In the genomic region with DNA sequence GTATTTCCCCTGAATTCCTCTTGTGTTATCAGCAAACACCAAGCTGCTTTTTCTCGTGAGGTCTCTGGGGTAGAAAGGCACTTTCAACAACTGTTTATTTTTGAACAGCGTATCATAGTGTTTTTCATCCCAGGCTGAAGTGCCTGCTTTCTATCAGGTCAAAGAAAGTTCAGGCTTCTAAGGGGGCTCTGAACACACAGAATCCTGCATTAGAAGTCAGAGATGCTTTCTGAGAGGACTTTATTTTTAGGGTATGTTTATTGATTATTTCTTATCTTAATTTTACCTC, we compare ENCODE assay signal across 15 mouse cellular contexts. TPM values are rescaled to one million over a fixed set of nuclear protein-coding genes. Genes with fewer than 3 reads are reported as not detected.
A peak's percentile ranks its signal among the peaks of the same experiment; 100 is the strongest.
DNase-seq lines count a peak whose midpoint lies in the region; ATAC-seq and TF ChIP-seq lines count a peak whose summit lies in the region.
"Had no signal": no experiment of that assay in that cellular context is flagged by ENCODE, and none has a peak within 500 bp of the region (broad histone marks: within the 10 kb centered on the region; RNA-seq: fewer than 3 reads in every experiment).

No protein-coding gene starts in this region.

- 8% methylated on average over 2 of the region's 2 CpGs for WGBS in heart, embryonic 14.5 days
- 37% methylated on average over 2 of the region's 2 CpGs for WGBS in kidney, postnatal 0 days
- 24% methylated on average over 2 of the region's 2 CpGs for WGBS in embryonic facial prominence, embryonic 13.5 days

- no peak overlapping the region for H3K9ac ChIP-seq in heart, embryonic 14.5 days (ENCODE audit: low read length)
- H3K9ac ChIP-seq in kidney, postnatal 0 days (ENCODE audit: low read depth, low read length), result no peak overlapping the region
- no peak overlapping the region for H3K9ac ChIP-seq in embryonic facial prominence, embryonic 13.5 days
- H3K9ac ChIP-seq: hindbrain, embryonic 13.5 days; limb, embryonic 12.5 days had no signal

- TF ChIP-seq CTCF in kidney, postnatal 0 days (IDR thresholded peaks at IDR 0.05; ENCODE audit: low read depth), result no peak

- no peak for DNase-seq in heart, adult 18-20 months
- DNase-seq in kidney, postnatal 0 days (ENCODE audit: low spot score), result no peak
- DNase-seq in kidney, adult 9 months, result no peak
- peak; percentile 34 for DNase-seq in Muller cell, postnatal 12 days (ENCODE audit: inconsistent ontology term)
- no peak for DNase-seq in left cerebral cortex, adult 9 months (ENCODE audit: low spot score in 2 of 2)
- DNase-seq: adrenal gland, adult 2 months; cerebellum, adult 9-11 months; lung, adult 2 months had no signal

- peaks cover 7 to 17% of the 10 kb centered on the region in 2 experiments for H3K4me1 ChIP-seq in heart, embryonic 14.5 days (ENCODE audit: control insufficient read depth in 2 of 2, insufficient read depth in 2 of 2, low read length in 2 of 2)
- no peaks in the 10 kb centered on the region for H3K4me1 ChIP-seq in kidney, postnatal 0 days (replicated peaks; ENCODE audit: insufficient read depth, low read length)
- H3K4me1 ChIP-seq in embryonic facial prominence, embryonic 13.5 days, result peaks cover 8% of the 10 kb centered on the region
- H3K4me1 ChIP-seq: limb, embryonic 12.5 days had no signal

- H3K4me3 ChIP-seq in heart, embryonic 14.5 days (ENCODE audit: control insufficient read depth in 1 of 2, insufficient read depth in 1 of 2, low read depth in 1 of 2, low read length in 2 of 2), result no peak overlapping the region
- H3K4me3 ChIP-seq in kidney, postnatal 0 days (replicated peaks; ENCODE audit: low read depth, low read length), result no peak overlapping the region
- no peak overlapping the region for H3K4me3 ChIP-seq in embryonic facial prominence, embryonic 13.5 days
- H3K4me3 ChIP-seq: hindbrain, embryonic 13.5 days; layer of hippocampus, adult 2 months; limb, embryonic 12.5 days had no signal

- no peaks in the 10 kb centered on the region for H3K36me3 ChIP-seq in heart, embryonic 14.5 days (ENCODE audit: control insufficient read depth, insufficient read depth, low read length)
- no peaks in the 10 kb centered on the region for H3K36me3 ChIP-seq in kidney, postnatal 0 days (ENCODE audit: insufficient read depth, low read length)
- H3K36me3 ChIP-seq in embryonic facial prominence, embryonic 13.5 days, result no peaks in the 10 kb centered on the region
- H3K36me3 ChIP-seq: hindbrain, embryonic 13.5 days; limb, embryonic 12.5 days had no signal

- 0 out of 2 replicates have a peak, but pooled peaks cover 2% of the 10 kb centered on the region for H3K9me3 ChIP-seq in heart, embryonic 14.5 days (ENCODE audit: control insufficient read depth, low read length)
- no peaks in the 10 kb centered on the region for H3K9me3 ChIP-seq in kidney, postnatal 0 days (replicated peaks; ENCODE audit: low read length)
- H3K9me3 ChIP-seq in embryonic facial prominence, embryonic 13.5 days, result no peaks in the 10 kb centered on the region
- H3K9me3 ChIP-seq: hindbrain, embryonic 13.5 days; limb, embryonic 12.5 days had no signal

- H3K27ac ChIP-seq in heart, embryonic 14.5 days (replicated peaks in 1 of 2; ENCODE audit: control insufficient read depth in 1 of 2, insufficient read depth in 1 of 2, low read depth in 2 of 2, low read length in 2 of 2), result peak overlapping the region; percentile 38 to 80
- 0 out of 2 replicates have a peak overlapping the region, but pooled peaks have one; percentile 31 for H3K27ac ChIP-seq in kidney, postnatal 0 days
- peak overlapping the region; percentile 70 for H3K27ac ChIP-seq in embryonic facial prominence, embryonic 13.5 days
- H3K27ac ChIP-seq: hindbrain, embryonic 13.5 days; layer of hippocampus, adult 2 months; limb, embryonic 12.5 days had no signal

- ATAC-seq in heart, embryonic 14.5 days (ENCODE audit: insufficient number of reproducible peaks, insufficient read depth, low FRiP score, low read depth), result no peak
- ATAC-seq in kidney, postnatal 0 days (replicated peaks; ENCODE audit: low FRiP score, low read depth), result no peak
- ATAC-seq in embryonic facial prominence, embryonic 13.5 days (ENCODE audit: insufficient number of reproducible peaks, insufficient read depth, low FRiP score, low TSS enrichment, low read depth), result no peak

- H3K4me2 ChIP-seq in heart, embryonic 14.5 days (ENCODE audit: low read length), result peak overlapping the region; percentile 1; the same call in 1 of the 2 replicates
- H3K4me2 ChIP-seq in kidney, postnatal 0 days (ENCODE audit: low read length), result no peak overlapping the region
- H3K4me2 ChIP-seq in embryonic facial prominence, embryonic 13.5 days, result no peak overlapping the region
- H3K4me2 ChIP-seq: hindbrain, embryonic 13.5 days; limb, embryonic 12.5 days had no signal

- no peaks in the 10 kb centered on the region for H3K27me3 ChIP-seq in heart, embryonic 14.5 days (ENCODE audit: control insufficient read depth, insufficient read depth, low read length)
- H3K27me3 ChIP-seq in kidney, postnatal 0 days (ENCODE audit: insufficient read depth, low read length), result no peaks in the 10 kb centered on the region
- no peaks in the 10 kb centered on the region for H3K27me3 ChIP-seq in embryonic facial prominence, embryonic 13.5 days
- H3K27me3 ChIP-seq: CH12.LX; hindbrain, embryonic 13.5 days; limb, embryonic 12.5 days had no signal

RNA-seq across cellular contexts. Expression of gene Lhfpl2, which starts 19.6 kb away (rescaled TPM):
- polyA plus RNA-seq in heart, embryonic 14.5 days (2014; fragmentation: Nextera tagmentation; extraction: Ambion mirVana), result 19.0 and 21.8 TPM in 2 replicates
- total RNA-seq in heart, adult 18-20 months (2021), result 1 to 10 TPM; 2.8 to 3.1 TPM
- 51.5 and 58.4 TPM in 2 replicates for polyA plus RNA-seq in kidney, postnatal 0 days (2015; fragmentation: Nextera tagmentation; extraction: Ambion mirVana)
- polyA plus RNA-seq in embryonic facial prominence, embryonic 13.5 days (2015; fragmentation: Nextera tagmentation; extraction: Ambion mirVana), result 59.2 and 60.6 TPM in 2 replicates
- total RNA-seq: CH12.LX; monocyte, adult 5-6 weeks had no signal
